Mouse (Mus musculus): ENCODE results near the gene Polg.

DNA sequence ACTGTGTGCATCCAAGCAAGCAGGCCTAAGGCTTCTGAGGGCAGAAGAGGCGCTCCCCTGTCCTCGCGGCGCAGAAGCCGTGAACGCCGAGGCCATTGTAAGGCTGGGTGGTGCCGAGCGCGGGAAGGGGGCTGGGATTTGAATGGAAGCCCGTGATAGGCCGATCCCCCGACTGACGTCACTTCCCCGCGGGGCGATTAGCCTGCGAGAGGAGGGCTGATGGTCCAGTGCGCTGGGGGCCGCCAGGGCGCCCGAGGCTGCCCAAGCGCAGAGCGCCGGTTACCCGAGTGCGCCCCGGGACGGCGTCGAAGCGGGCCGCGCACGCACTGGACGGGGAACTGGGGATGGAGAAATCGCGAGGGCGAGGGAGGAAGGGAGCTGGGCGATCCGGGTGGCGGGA is 38.6 kb upstream of the Polg start:
- TF ChIP-seq POLR2A (IDR thresholded peaks at IDR 0.05; ENCODE audit: insufficient read length, low read depth) (no peak), REST (IDR thresholded peaks at IDR 0.05; ENCODE audit: insufficient read depth, insufficient read length) (no peak), MYOD1 (IDR thresholded peaks at IDR 0.05; ENCODE audit: control insufficient read depth in 1 of 3, insufficient read length in 2 of 3, low read depth in 2 of 3) (no peak), E2F4 (IDR thresholded peaks at IDR 0.05; ENCODE audit: insufficient read depth) (no peak)
